Mouse (Mus musculus): ENCODE data around the gene Gm20388.

DNA sequence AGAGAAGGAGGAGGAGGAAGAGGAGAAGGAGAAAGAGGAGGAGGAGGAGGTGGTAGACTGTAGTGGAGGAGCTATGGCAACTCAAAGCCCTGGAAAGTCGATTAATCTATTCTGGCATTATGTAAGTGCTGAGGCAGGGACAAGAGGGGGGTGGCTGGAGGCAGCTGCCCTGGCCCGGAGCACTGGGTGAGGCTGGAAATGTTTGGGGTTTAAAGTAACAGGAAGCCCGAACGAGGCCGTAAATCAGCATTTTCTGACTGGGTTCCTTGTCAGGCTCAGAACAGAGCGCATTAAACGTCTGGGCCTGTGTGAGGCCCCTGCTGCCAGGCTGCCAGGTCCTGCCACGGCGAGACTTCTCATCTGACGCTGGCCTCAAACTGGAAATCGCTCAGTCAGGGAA, 1458.2 kb downstream of the Gm20388 start:
- TF ChIP-seq CTCF (IDR thresholded peaks at IDR 0.05; ENCODE audit: borderline replicate concordance, extremely low read depth, insufficient read depth, insufficient read length) (no peak), POLR2A (IDR thresholded peaks at IDR 0.05; ENCODE audit: borderline replicate concordance, extremely low read depth, insufficient read depth, insufficient read length, poor library complexity, severe bottlenecking) (no peak)

All from brain, embryonic 14.5 days (tissue).